Mouse (Mus musculus) liver, adult (tissue): ENCODE measurements around the gene Pcf11.

Experiments used
- GATA4 ChIP-seq: IDR thresholded peaks from 2 replicates; pipeline ENCODE4 v1.6.1; 2014; ENCODE audit warnings: mild to moderate bottlenecking, low read length; ENCODE audit not compliant: insufficient replicate concordance

Gene Pcf11

DNA sequence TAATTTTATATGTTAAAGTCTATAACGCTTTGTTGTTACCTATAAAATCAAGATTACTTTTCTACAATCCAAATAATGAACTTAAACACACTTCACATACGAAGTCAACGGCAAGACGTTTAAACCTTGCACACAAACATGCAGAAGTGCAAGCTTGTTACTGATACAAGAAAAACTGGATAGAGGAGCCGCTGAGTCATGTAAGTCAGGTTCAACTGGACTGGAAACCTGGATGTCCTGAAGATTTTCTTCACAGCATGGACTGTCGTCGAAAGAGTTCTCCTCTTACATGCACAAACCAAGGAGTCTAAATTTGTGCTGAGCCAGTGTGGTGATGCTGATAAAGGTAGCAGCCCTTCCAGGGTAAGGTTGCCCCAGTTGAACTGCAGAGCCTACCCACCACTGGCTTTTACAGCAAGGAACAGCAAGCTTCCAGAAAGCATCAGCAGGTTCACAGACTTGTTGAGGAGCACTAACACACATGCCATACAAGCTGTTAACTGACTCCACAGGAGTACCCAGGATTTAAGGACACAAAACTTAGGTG lies 3.4 kb downstream of the Pcf11 start:
- no peak for TF ChIP-seq GATA4

DNA sequence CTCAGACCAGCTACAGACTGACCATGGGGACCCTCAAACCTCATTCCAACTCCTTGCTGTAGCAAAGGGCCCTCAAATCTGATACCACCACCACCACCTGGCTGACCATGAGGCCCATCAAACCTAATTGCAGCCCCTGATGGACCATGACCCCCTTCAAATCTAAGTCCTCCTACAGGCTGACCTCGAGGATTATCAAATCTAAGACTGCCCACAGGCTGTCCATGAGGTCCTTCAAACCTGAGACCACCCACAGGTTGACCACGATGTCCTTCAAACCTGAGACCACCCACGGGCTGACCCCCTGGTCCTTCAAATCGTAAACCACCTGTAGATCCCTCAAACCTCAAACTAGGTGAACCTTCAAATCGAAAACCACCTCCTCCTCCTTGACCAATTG lies 11.7 kb downstream of the Pcf11 start:
- no peak for TF ChIP-seq GATA4

DNA sequence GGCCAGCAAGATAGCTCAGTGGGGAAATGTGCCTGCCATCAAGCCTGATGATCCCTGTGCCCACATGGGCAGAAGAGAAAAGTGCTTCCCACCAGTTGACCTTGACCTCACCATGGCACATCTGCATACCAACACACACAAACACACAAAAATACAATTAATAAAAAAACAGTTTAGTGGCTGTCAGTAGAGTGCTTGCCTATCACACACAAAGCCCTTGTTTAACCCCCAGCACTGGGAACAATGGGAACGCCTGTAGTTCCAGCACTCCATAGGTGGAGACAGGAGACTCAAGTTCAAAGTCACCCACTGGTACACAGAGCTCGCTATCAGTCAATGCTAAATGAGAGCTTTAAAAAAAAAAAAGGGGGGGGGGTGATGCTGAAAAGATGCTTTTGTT lies 13.3 kb downstream of the Pcf11 start:
- no peak for TF ChIP-seq GATA4

DNA sequence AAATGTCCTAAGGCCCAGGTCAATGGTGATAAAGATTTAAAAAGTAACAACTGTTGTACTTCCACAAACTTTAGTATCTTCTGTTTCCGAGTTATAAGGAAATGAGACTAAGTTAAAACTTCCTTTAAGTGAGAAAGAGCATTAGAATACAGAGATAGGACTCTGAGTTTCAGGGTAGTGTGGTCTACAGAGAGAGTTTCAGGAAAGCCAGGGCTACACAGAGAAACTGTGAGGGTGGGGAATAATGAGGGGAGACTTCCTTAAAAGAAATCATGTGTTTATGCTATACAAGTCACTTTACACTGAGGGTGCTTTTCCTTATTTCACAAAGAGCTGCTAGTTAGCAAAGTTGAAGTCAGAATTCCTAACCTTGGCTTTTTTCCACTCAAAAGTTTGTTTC lies 16.4 kb downstream of the Pcf11 start:
- TF ChIP-seq GATA4: no peak

DNA sequence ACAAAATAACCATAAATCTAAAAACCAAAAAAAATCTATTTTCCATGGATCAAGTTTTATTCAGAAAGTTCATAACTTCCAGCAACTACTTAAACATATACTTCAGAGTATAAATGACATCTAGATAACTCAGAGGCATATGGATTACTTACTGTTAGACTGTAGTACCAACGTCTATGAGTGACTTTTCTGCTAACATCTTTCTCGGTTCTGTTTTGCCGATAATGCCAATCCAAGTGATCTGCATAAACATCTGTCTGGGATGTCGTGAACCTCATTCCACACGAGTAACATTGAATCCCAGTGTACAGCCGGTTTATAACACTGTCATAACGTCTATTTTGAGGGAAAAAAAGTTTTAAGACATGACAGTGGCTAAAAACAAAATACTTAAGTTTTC lies 21.9 kb downstream of the Pcf11 start:
- TF ChIP-seq GATA4: no peak

DNA sequence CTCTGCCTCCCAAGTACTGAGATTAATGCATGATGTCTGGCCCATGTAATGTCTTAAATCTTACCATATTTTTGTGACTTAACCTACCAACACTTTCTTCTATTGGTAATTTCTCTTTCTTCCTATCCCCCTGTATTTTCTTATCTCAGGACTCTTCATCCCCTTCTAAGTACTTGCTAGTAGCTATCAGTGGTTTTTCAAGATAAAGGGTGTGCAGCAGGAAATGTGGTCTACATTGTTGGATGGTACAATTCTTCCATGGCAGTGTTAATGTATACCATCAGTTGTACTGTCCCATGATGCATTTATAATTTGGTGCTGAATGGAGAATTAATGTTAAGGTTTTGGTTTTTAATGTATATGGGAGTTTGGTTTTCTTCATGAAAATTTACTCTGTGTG lies 27.4 kb downstream of the Pcf11 start:
- no peak for TF ChIP-seq GATA4

DNA sequence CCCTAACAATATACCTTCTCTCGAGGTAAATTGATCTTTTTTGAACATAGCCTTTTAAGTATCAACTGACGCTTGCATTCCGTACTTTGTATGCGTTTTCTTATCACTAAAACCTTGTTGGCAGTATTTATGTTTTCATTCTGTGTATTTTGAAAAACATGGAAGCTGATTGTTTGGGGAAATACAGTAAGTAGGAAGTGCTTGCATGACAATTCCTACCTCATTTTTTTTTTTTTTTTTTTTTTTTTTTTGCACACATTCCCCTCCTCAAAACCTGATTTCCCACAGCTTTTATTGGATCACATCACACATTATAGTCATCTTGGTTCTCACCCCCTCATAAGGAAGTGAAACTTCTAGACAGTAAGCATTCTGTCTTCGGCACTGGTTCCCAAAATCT lies 31.7 kb downstream of the Pcf11 start:
- TF ChIP-seq GATA4: no peak

DNA sequence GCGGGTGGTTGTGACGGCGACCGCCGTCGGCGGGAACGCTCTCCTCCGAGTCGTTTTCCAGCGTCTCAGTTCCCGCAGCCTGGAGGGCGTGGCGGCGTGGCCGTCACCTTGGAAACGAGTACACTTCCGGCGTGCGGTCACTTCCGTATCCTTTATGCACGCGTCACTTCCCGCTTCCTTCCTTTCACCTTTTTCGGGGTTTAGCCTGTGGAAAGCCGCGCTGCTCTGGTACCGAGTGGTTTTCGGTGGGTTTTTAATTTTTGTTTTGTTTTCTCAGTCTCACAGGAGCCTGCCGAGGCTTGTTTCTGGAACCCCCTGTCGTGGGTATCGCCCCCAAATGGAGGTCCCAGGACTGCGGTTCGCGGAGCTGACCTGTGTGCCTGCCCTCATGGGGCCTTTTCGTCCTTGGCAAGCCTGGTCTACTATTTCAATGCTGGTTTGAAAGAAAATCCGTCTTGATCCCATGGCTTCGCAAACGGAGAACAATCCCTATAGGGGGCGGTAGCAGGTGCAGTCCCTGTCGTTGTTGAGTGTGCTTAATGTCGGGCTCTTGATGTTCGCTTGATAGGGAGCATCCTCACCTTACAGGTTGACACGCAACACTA lies 32.6 kb downstream of the Pcf11 start, which contains the start of gene Ankrd42:
Ankrd42 (minus strand) TSS at position 122 of the 605 bp plus-strand sequence.
- no peak; the same call in 1 of the 2 replicates for TF ChIP-seq GATA4

DNA sequence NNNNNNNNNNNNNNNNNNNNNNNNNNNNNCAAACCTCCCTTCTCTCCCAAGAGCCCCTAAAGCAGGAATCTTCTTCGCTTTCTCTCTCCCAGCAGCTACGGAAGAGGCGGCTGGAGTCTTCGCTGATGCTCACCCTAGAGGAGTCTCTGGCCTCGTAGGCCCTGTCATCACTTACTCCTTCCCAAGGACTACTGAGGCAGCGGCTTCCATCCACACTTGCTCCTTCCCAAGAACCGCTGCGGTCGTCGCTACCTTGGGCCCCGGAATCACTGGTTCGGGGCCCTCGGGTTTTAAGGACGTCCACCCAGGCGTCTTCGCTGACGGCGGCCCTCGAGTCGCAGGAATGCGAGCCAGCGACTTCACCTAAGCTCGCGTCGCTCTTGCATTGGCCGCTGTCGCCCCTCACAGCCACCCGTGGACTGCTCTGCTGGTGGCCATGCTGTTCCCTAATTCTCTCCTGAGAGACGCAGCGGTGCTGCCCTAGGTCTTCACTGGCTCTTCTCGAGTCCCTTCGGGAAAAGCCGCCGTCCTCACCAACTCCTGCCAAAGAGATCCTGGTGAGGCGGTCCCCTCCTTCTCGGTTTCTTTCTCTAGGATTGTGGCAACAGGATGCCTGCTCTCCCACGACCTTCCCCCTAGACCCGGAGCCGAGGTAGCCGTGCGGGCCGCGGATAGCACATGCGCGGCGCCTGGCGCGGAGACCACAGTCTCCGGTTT lies 33.3 kb downstream of the Pcf11 start:
- no peak for TF ChIP-seq GATA4

DNA sequence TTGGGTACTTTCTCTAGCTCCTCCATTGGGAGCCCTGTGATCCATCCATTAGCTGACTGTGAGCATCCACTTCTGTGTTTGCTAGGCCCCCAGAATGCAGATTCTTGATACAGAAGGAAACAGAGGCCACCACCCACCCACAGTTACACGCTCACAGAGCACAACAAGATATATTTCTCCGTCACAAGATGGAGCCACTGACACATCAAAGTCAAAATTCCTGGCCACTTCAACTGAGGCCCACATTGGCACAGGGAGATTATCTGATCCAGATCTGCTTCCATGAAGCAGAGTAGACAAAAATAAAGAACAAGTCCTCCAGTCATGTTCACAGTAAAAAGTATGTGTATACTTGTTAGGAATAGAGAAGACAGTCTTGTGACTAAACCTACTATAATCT lies 39.6 kb downstream of the Pcf11 start:
- TF ChIP-seq GATA4: no peak

DNA sequence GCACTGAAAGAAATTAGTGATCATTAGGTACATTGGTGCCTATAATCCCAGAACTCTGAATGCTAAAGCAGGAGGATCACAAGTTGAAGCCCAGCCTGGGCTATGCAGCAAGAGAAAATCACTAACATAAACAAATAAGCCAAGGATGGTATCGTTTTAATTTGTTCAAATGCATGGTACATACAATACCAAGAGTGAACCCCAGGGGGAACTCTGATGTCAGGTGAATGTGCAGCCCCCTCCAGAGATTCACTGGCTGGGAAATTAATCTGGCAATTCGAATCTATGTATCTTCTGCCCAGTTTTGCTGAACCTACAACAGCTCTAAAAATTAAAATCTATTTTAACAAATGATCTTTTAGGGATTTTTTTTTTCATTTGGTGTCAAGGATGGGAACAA lies 45.2 kb downstream of the Pcf11 start:
- TF ChIP-seq GATA4: no peak

DNA sequence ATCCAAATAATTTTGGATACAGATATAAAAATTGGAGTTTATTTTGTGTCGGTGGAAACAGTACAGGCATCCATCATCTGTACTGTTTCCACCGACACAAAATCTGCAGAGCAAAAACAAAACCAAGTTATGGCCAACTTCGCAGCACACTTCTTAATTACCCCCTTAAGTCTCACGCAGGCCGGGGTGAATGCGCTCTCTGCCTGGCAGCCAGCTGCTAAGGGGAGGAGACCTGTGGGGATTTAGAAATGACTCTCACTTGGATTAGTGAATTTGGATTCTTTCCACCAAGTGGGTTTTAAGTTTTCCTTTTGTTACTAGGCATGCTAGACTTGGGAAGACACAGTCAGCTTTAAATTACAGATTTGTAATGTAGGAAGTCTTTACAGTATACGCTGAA lies 58.9 kb downstream of the Pcf11 start:
- TF ChIP-seq GATA4: no peak

DNA sequence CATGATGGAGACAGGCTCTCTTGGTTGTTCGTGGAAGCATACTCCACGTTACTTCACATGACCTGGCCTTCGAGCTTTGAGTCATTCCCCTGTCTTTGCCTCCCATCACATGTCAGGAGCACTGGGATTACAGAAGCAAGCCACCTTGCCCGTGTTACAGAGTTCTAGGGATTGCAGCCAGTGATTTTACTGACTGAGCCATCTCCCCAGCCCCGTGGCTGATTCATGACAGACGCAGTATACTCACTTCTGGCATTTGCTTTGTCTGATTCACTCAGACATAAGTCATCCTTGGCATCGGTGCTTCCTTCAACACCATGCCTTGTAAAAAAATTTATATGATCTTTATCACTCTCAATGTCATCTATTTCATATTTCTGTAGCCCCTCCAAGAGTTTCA lies 64.8 kb downstream of the Pcf11 start:
- no peak for TF ChIP-seq GATA4
